Mouse (Mus musculus): Measurements from ENCODE around the gene Asb16.
"Not testable (repeated sequence)": the region's sequence is repeated elsewhere in the genome, so short reads cannot be mapped to it uniquely, and the experiment has no call there.

Gene Asb16

DNA sequence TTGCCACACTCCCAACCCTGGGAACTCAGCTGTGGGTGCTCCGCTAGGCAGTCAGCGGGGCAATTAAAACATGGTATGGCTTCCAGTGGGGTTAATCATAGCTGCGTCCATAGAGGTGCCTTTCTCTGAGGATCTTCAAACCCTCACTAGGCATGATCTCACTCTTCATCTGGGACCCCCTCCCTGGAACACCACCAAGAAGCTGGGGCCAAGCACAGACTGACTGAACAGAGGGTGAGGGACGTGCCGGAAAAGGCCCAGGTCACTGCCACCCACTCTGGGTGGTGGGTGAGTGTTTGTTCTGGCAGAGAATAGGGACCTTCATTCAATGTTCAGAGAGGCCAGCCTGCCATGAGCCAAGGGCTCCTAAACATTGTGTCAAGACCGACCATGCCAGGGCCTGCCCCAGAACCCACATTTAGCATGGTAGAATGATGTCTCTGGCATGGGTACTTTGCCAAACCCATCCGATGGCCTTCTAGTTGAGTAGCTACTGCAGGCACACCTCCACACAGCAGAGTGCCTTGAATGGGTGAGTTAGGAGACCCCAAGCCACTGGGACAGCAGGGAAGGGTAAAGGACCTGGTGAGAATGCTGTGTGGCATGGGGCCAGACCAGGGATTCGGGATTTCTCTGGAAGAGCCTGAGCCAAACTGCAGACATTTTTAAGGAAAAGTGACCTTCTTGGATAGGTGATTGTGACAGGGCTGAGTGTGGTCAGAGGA, 1.8 kb upstream of the Asb16 start:
- TF ChIP-seq POU5F1 (IDR thresholded peaks at IDR 0.05; ENCODE audit: borderline replicate concordance, low read length) (no peak), CTCF (conservative IDR thresholded peaks at IDR 0.05; ENCODE audit: low read length) (no peak), NANOG (IDR thresholded peaks at IDR 0.05; ENCODE audit: borderline replicate concordance, low read length) (no peak)
- Histone ChIP-seq H3K4me3 (replicated peaks; ENCODE audit: low read length) (peak overlapping the region; percentile 43; the same call in 1 of the 2 replicates), H3K36me3 (ENCODE audit: insufficient read depth, low read length) (peaks cover 36% of the 10 kb centered on the region), H3K27me3 (ENCODE audit: insufficient read depth, low read length) (no peaks in the 10 kb centered on the region), H3K9me3 (ENCODE audit: low read length) (no peaks in the 10 kb centered on the region), H3K4me1 (replicated peaks; ENCODE audit: low read depth, low read length) (peaks cover 78% of the 10 kb centered on the region)

DNA sequence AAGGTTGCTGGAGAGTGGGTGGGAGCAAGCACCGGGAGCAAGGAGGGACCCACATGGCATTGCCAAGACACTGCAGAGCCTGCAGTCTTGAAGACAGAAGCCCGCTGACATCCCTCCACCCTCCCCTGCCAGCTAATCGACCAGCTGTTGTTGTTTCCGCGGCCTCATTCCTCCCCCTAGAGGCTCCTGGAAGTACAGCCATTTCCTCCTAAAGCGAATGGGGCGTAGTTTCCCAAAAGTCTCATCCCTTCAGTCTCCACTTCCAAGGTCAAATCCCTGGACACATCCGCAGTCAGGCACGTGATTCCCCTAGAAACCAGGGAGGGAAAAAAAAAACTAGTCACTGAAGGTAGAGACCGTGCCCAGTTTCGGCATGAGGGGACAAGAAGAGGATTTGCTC, 1.1 kb upstream of the Asb16 start:
- H3K4me3 ChIP-seq (replicated peaks; ENCODE audit: low read length): no peak overlapping the region
- H3K36me3 ChIP-seq (ENCODE audit: insufficient read depth, low read length): peaks cover 29% of the 10 kb centered on the region
- H3K9me3 ChIP-seq (ENCODE audit: low read length): no peaks in the 10 kb centered on the region
- H3K4me1 ChIP-seq (replicated peaks; ENCODE audit: low read depth, low read length): peaks cover 78% of the 10 kb centered on the region
- no peak for TF ChIP-seq NANOG (IDR thresholded peaks at IDR 0.05; ENCODE audit: borderline replicate concordance, low read length)
- TF ChIP-seq CTCF (conservative IDR thresholded peaks at IDR 0.05; ENCODE audit: low read length): peak; percentile 55
- peaks cover 5% of the 10 kb centered on the region; the same call in 1 of the 2 replicates for H3K27me3 ChIP-seq (ENCODE audit: insufficient read depth, low read length)

DNA sequence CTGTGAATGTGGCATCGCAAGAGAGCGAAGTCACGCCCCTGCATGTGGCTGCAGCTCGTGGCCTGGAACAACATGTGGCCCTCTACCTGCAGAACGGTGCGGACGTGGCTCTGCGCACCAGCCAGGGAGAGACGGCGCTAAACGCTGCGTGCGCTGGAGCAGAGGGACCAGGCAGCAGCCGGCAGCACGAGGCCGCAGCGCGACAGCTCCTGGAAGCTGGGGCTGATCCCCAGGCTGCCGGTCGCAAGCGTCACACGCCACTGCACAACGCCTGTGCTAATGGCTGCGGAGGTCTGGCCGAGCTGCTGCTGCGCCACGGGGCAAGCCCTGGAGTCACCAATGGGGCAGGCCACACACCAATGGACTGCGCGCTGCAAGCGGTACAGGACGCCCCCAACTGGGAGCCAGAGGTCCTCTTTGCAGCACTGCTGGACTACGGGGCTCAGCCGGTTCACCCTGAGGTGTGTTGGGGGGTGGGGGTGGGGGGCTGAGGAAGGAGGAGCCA, 7.9 kb downstream of the Asb16 start:
- no peaks in the 10 kb centered on the region for H3K9me3 ChIP-seq (ENCODE audit: low read length)
- peak overlapping the region; percentile 73 for H3K4me3 ChIP-seq (replicated peaks; ENCODE audit: low read length)
- no peak for TF ChIP-seq POU5F1 (IDR thresholded peaks at IDR 0.05; ENCODE audit: borderline replicate concordance, low read length)
- no peak for TF ChIP-seq NANOG (IDR thresholded peaks at IDR 0.05; ENCODE audit: borderline replicate concordance, low read length)
- no peak for TF ChIP-seq CTCF (conservative IDR thresholded peaks at IDR 0.05; ENCODE audit: low read length)
- H3K36me3 ChIP-seq (ENCODE audit: insufficient read depth, low read length): no peaks in the 10 kb centered on the region
- peaks cover 30% of the 10 kb centered on the region for H3K27me3 ChIP-seq (ENCODE audit: insufficient read depth, low read length)
- H3K4me1 ChIP-seq (replicated peaks; ENCODE audit: low read depth, low read length): peaks cover 58% of the 10 kb centered on the region

DNA sequence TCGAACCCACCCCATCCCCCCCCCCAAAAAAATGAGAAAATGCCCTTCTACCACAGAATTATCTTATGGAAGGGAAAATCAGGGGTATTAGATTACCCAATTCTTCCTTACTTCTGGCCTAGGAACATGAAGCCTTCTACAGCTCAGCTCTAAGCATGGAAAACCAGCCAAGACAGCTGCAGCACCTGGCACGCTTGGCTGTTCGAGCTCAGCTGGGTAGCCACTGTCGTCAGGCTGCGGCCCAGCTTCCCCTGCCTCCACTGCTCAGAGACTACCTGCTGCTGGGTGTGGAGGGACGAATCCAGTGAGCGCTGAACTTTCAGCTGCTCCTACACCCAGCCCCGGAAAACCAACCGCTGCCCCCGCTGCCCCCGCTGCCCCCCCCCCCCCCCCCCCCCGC, 9.2 kb downstream of the Asb16 start:
- H3K27me3 ChIP-seq (ENCODE audit: insufficient read depth, low read length): peaks cover 22% of the 10 kb centered on the region
- TF ChIP-seq NANOG (IDR thresholded peaks at IDR 0.05; ENCODE audit: borderline replicate concordance, low read length): no peak
- TF ChIP-seq CTCF (conservative IDR thresholded peaks at IDR 0.05; ENCODE audit: low read length): no peak
- no peak for TF ChIP-seq POU5F1 (IDR thresholded peaks at IDR 0.05; ENCODE audit: borderline replicate concordance, low read length)
- no peaks in the 10 kb centered on the region for H3K9me3 ChIP-seq (ENCODE audit: low read length)
- H3K4me1 ChIP-seq (replicated peaks; ENCODE audit: low read depth, low read length): peaks cover 56% of the 10 kb centered on the region
- H3K4me3 ChIP-seq (replicated peaks; ENCODE audit: low read length): no peak overlapping the region
- no peaks in the 10 kb centered on the region for H3K36me3 ChIP-seq (ENCODE audit: insufficient read depth, low read length)

DNA sequence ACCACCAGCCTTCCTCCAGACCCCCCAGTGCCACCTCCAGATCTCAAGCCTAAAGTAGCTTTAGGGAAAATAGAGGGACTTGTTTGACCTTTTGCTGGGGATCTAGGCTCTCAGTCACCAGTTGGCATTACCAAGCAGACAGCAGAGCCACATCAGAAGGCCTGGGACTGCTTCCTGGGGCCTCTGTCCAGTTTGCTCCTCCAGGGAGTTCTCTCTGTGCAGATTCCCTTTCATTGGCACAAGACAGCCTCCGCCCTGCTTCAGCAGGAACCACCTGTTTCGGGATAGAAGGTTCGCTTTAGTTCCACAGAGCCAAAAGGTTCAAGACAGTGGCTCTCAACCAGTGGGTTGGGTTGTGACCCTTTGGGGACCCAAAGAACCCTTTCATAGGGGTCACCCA, 11.1 kb downstream of the Asb16 start:
- no peaks in the 10 kb centered on the region for H3K9me3 ChIP-seq (ENCODE audit: low read length)
- peaks cover 65% of the 10 kb centered on the region for H3K4me1 ChIP-seq (replicated peaks; ENCODE audit: low read depth, low read length)
- H3K4me3 ChIP-seq (replicated peaks; ENCODE audit: low read length): no peak overlapping the region
- no peak for TF ChIP-seq CTCF (conservative IDR thresholded peaks at IDR 0.05; ENCODE audit: low read length)
- TF ChIP-seq NANOG (IDR thresholded peaks at IDR 0.05; ENCODE audit: borderline replicate concordance, low read length): no peak
- TF ChIP-seq POU5F1 (IDR thresholded peaks at IDR 0.05; ENCODE audit: borderline replicate concordance, low read length): no peak
- H3K27me3 ChIP-seq (ENCODE audit: insufficient read depth, low read length): peaks cover 15% of the 10 kb centered on the region
- H3K36me3 ChIP-seq (ENCODE audit: insufficient read depth, low read length): no peaks in the 10 kb centered on the region

DNA sequence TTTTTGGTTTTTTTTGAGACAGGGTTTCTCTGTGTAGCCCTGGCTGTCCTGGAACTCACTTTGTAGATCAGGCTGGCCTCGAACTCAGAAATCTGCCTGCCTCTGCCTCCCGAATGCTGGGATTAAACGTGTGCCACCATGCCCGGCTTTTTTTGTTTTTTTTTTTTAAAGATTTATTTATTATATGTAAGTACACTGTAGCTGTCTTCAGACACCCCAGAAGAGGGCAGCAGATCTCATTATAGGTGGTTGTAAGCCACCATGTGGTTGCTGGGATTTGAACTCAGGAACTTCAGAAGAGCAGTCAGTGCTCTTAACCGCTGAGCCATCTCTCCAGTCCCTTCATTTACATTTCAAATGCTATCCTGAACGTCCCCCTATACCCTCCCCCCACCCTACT, 11.7 kb downstream of the Asb16 start:
- H3K36me3 ChIP-seq (ENCODE audit: insufficient read depth, low read length); H3K9me3 ChIP-seq (ENCODE audit: low read length); H3K4me3 ChIP-seq (replicated peaks; ENCODE audit: low read length): not testable (repeated sequence)
- Histone ChIP-seq H3K27me3 (ENCODE audit: insufficient read depth, low read length) (peaks cover 11% of the 10 kb centered on the region), H3K4me1 (replicated peaks; ENCODE audit: low read depth, low read length) (peaks cover 66% of the 10 kb centered on the region)

DNA sequence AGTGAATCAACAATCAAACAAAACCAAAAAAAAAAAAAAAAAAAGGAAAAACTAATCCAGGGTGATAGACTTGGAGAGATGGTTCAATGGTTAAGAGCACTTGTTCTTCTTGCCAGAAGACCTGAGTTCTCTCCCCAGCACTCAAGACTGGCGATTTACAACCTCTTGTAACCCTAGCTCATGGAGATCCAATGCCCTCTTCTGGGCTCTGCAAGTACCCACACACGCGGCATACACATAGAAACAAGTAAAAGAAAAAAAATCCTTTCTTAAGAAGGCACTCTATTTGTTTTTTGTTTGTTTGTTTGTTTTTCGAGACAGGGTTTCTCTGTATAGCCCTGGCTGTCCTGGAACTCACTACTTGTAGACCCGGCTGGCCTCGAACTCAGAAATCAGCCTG, 15.4 kb downstream of the Asb16 start:
- TF ChIP-seq POU5F1 (IDR thresholded peaks at IDR 0.05; ENCODE audit: borderline replicate concordance, low read length) (no peak), CTCF (conservative IDR thresholded peaks at IDR 0.05; ENCODE audit: low read length) (no peak), NANOG (IDR thresholded peaks at IDR 0.05; ENCODE audit: borderline replicate concordance, low read length) (no peak)
- Histone ChIP-seq H3K27me3 (ENCODE audit: insufficient read depth, low read length) (no peaks in the 10 kb centered on the region), H3K4me1 (replicated peaks; ENCODE audit: low read depth, low read length) (peaks cover 67% of the 10 kb centered on the region), H3K9me3 (ENCODE audit: low read length) (no peaks in the 10 kb centered on the region), H3K4me3 (replicated peaks; ENCODE audit: low read length) (peak overlapping the region; percentile 94), H3K36me3 (ENCODE audit: insufficient read depth, low read length) (peaks cover 30% of the 10 kb centered on the region)

DNA sequence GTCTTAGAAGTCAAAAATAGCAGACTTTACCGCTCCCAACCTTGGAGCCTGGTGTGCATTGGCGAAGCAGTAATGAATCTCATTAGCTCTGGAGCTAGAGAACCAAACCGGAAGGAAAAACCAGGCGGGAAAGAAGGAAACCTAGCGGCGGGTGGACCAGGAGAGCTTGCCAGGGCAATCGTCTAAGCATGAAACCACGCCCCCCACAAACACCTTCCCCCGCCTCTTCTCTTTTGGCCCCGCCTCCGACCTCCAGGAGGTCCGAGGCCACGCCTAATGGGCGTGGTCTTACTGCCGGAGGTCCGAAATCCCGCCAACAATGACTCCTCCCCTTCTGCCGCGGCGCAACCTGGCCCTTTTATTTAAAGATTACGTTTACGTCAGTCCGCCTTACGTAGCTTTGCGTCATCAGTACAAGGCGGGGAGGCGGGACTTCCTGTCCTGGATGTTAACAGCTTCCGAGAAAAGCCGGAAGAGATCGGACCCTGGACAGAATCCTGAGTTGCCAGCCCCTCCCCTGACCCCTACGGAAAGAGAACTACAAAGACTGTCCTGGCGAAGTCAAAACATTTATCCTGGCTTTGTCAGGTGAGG, 16.1 kb downstream of the Asb16 start, which contains the start of gene Tmub2:
Tmub2 (plus strand) TSS at position 431 of the 594 bp plus-strand sequence.
- Histone ChIP-seq H3K4me3 (replicated peaks; ENCODE audit: low read length) (peak within 1 kb of the TSS; percentile 94), H3K36me3 (ENCODE audit: insufficient read depth, low read length) (peaks cover 37% of the 10 kb centered on the region), H3K27me3 (ENCODE audit: insufficient read depth, low read length) (no peaks in the 10 kb centered on the region), H3K4me1 (replicated peaks; ENCODE audit: low read depth, low read length) (peaks cover 67% of the 10 kb centered on the region), H3K9me3 (ENCODE audit: low read length) (no peaks in the 10 kb centered on the region)
- TF ChIP-seq CTCF (conservative IDR thresholded peaks at IDR 0.05; ENCODE audit: low read length): no peak
- TF ChIP-seq POU5F1 (IDR thresholded peaks at IDR 0.05; ENCODE audit: borderline replicate concordance, low read length): no peak
- TF ChIP-seq NANOG (IDR thresholded peaks at IDR 0.05; ENCODE audit: borderline replicate concordance, low read length): no peak

All from E14TG2a.4 (cell line).